10 mouse cellular contexts compared by ENCODE assay signal in the genomic region with DNA sequence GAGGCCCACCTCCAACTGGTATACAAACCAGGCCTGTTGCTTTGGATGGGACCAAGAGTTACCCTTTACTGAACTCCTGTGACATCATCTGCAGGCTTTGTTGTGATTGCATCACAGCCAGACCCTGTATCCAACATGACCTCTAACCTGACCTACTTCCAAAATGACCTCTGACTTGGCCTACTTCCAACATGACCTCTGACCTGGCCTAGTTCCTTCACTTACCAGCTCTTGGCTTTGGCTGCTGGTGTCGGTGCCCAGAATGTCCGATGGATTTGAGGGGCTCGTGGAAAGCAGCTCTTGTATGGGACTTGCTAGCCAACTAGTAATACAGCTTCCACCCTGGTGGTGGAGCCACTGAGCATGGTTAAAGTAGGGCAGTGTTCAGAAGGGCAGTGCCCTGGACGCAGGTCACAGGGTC. TPM values are rescaled to one million over a fixed set of nuclear protein-coding genes. Genes with fewer than 3 reads are reported as not detected.
DNase-seq lines count a peak whose midpoint lies in the region; ATAC-seq and TF ChIP-seq lines count a peak whose summit lies in the region.
"Had no signal": no experiment of that assay in that cellular context is flagged by ENCODE, and none has a peak within 500 bp of the region (broad histone marks: within the 10 kb centered on the region; RNA-seq: fewer than 3 reads in every experiment).

No protein-coding gene starts in this region.

- H3K36me3 ChIP-seq in intestine, postnatal 0 days (ENCODE audit: control insufficient read depth, insufficient read depth), result no peaks in the 10 kb centered on the region
- H3K36me3 ChIP-seq in intestine, embryonic 15.5 days, result no peaks in the 10 kb centered on the region
- peaks cover 27% of the 10 kb centered on the region for H3K36me3 ChIP-seq in E14TG2a.4 (ENCODE audit: insufficient read depth, low read length)
- H3K36me3 ChIP-seq in embryonic facial prominence, embryonic 10.5 days (replicated peaks), result peaks cover 23% of the 10 kb centered on the region

- H3K27me3 ChIP-seq in intestine, postnatal 0 days (replicated peaks; ENCODE audit: control insufficient read depth, insufficient read depth, low read length), result no peaks in the 10 kb centered on the region
- no peaks in the 10 kb centered on the region for H3K27me3 ChIP-seq in intestine, embryonic 15.5 days (replicated peaks)
- no peaks in the 10 kb centered on the region for H3K27me3 ChIP-seq in E14TG2a.4 (ENCODE audit: insufficient read depth, low read length)
- no peaks in the 10 kb centered on the region for H3K27me3 ChIP-seq in embryonic facial prominence, embryonic 10.5 days (replicated peaks; ENCODE audit: low read depth, poor library complexity, severe bottlenecking)
- H3K27me3 ChIP-seq: neural tube, embryonic 13.5 days had no signal

- H3K4me3 ChIP-seq in intestine, postnatal 0 days (ENCODE audit: low read depth, low read length), result no peak overlapping the region
- H3K4me3 ChIP-seq in intestine, embryonic 15.5 days (replicated peaks), result no peak overlapping the region
- H3K4me3 ChIP-seq in E14TG2a.4 (replicated peaks; ENCODE audit: low read length), result no peak overlapping the region
- no peak overlapping the region for H3K4me3 ChIP-seq in embryonic facial prominence, embryonic 10.5 days
- H3K4me3 ChIP-seq: neural tube, embryonic 13.5 days had no signal

- WGBS in intestine, postnatal 0 days, result 81% methylated on average over 4 of the region's 4 CpGs
- 82% methylated on average over 4 of the region's 4 CpGs for WGBS in intestine, embryonic 15.5 days
- 75% methylated on average over 4 of the region's 4 CpGs for WGBS in embryonic facial prominence, embryonic 10.5 days

- no peak for ATAC-seq in intestine, postnatal 0 days
- no peak for ATAC-seq in intestine, embryonic 15.5 days
- no peak for ATAC-seq in erythroid progenitor cell, adult 5-6 weeks (replicated peaks; ENCODE audit: low FRiP score, poor library complexity, severe bottlenecking)
- ATAC-seq: hindbrain, embryonic 16.5 days had no signal

- peak; percentile 59 for DNase-seq in c-Kit-negative CD71-positive TER-119-positive erythroid progenitor cells, embryonic 14.5 days (ENCODE audit: low read depth, low spot score)
- peak; percentile 79 for DNase-seq in lung, postnatal 36 days
- no peak for DNase-seq in ovary, postnatal 10 days (ENCODE audit: low spot score)
- DNase-seq in embryonic facial prominence, embryonic 10.5 days (ENCODE audit: low spot score), result no peak

- H3K9ac ChIP-seq in intestine, postnatal 0 days (ENCODE audit: low read depth, low read length), result no peak overlapping the region
- H3K9ac ChIP-seq in intestine, embryonic 15.5 days, result no peak overlapping the region
- H3K9ac ChIP-seq: neural tube, embryonic 13.5 days had no signal

- H3K9me3 ChIP-seq in intestine, postnatal 0 days (ENCODE audit: control insufficient read depth), result no peaks in the 10 kb centered on the region
- H3K9me3 ChIP-seq in intestine, embryonic 15.5 days, result no peaks in the 10 kb centered on the region
- H3K9me3 ChIP-seq in E14TG2a.4 (ENCODE audit: low read length), result no peaks in the 10 kb centered on the region
- H3K9me3 ChIP-seq in embryonic facial prominence, embryonic 10.5 days, result no peaks in the 10 kb centered on the region
- H3K9me3 ChIP-seq: neural tube, embryonic 13.5 days had no signal

- peak; percentile 57 for TF ChIP-seq CTCF in intestine, postnatal 0 days (IDR thresholded peaks at IDR 0.05; ENCODE audit: low read depth)
- peak; percentile 69 for TF ChIP-seq CTCF in E14TG2a.4 (conservative IDR thresholded peaks at IDR 0.05; ENCODE audit: low read length)

- no peak overlapping the region for H3K27ac ChIP-seq in intestine, postnatal 0 days (ENCODE audit: low read depth, low read length)
- H3K27ac ChIP-seq in intestine, embryonic 15.5 days, result no peak overlapping the region
- no peak overlapping the region for H3K27ac ChIP-seq in embryonic facial prominence, embryonic 10.5 days (replicated peaks)
- H3K27ac ChIP-seq: neural tube, embryonic 13.5 days had no signal

- H3K4me2 ChIP-seq in intestine, postnatal 0 days (replicated peaks; ENCODE audit: low read depth), result no peak overlapping the region
- H3K4me2 ChIP-seq in intestine, embryonic 15.5 days (replicated peaks), result no peak overlapping the region
- H3K4me2 ChIP-seq: neural tube, embryonic 13.5 days had no signal

- H3K4me1 ChIP-seq in intestine, postnatal 0 days (replicated peaks; ENCODE audit: control insufficient read depth, insufficient read depth, low read length), result no peaks in the 10 kb centered on the region
- H3K4me1 ChIP-seq in intestine, embryonic 15.5 days (replicated peaks), result no peaks in the 10 kb centered on the region; the same call in 1 of the 2 replicates
- H3K4me1 ChIP-seq in E14TG2a.4 (replicated peaks; ENCODE audit: low read depth, low read length), result peaks cover 54% of the 10 kb centered on the region
- peaks cover 5% of the 10 kb centered on the region; the same call in 1 of the 2 replicates for H3K4me1 ChIP-seq in embryonic facial prominence, embryonic 10.5 days
- H3K4me1 ChIP-seq: neural tube, embryonic 13.5 days had no signal

RNA-seq across cellular contexts. Expression of a gene that starts 45.5 kb away (rescaled TPM):
- 2.6 and 2.9 TPM in 2 replicates for polyA plus RNA-seq in intestine, postnatal 0 days (2015; fragmentation: Nextera tagmentation; extraction: Ambion mirVana)
- polyA plus RNA-seq in intestine, embryonic 15.5 days (2015; fragmentation: Nextera tagmentation; extraction: Ambion mirVana), result 0.55 and 0.56 TPM in 2 replicates
- 10.1 and 12.6 TPM in 2 replicates for total RNA-seq in erythroid progenitor cell, adult 5-6 weeks (2015; ENCODE audit: low replicate concordance)
- total RNA-seq in erythroid progenitor cell, adult 5-6 weeks (2017; ENCODE audit: low replicate concordance), result 18.6 TPM in 1 of 2 replicates, not detected in the other
- polyA plus RNA-seq in embryonic facial prominence, embryonic 10.5 days (2016; fragmentation: Nextera tagmentation; extraction: Ambion mirVana), result not detected in 2 replicates
- polyA plus RNA-seq: hindbrain, embryonic 16.5 days; neural tube, embryonic 13.5 days had no signal

RNA-seq across cellular contexts. Expression of a gene that starts 55.5 kb away (rescaled TPM):
- 0.26 and 0.41 TPM in 2 replicates for polyA plus RNA-seq in intestine, postnatal 0 days (2015; fragmentation: Nextera tagmentation; extraction: Ambion mirVana)
- 0.77 and 0.96 TPM in 2 replicates for polyA plus RNA-seq in intestine, embryonic 15.5 days (2015; fragmentation: Nextera tagmentation; extraction: Ambion mirVana)
- 0.42 and 1.8 TPM in 2 replicates for total RNA-seq in erythroid progenitor cell, adult 5-6 weeks (2015; ENCODE audit: low replicate concordance)
- 0.61 and 2.6 TPM in 2 replicates for total RNA-seq in erythroid progenitor cell, adult 5-6 weeks (2017; ENCODE audit: low replicate concordance)
- polyA plus RNA-seq in embryonic facial prominence, embryonic 10.5 days (2016; fragmentation: Nextera tagmentation; extraction: Ambion mirVana), result 1.9 and 2.2 TPM in 2 replicates

RNA-seq across cellular contexts. Expression of a gene that starts 58.2 kb away (rescaled TPM):
- 19.9 and 23.2 TPM in 2 replicates for polyA plus RNA-seq in intestine, postnatal 0 days (2015; fragmentation: Nextera tagmentation; extraction: Ambion mirVana)
- 20.3 and 21.7 TPM in 2 replicates for polyA plus RNA-seq in intestine, embryonic 15.5 days (2015; fragmentation: Nextera tagmentation; extraction: Ambion mirVana)
- 26.3 and 28.1 TPM in 2 replicates for total RNA-seq in erythroid progenitor cell, adult 5-6 weeks (2015; ENCODE audit: low replicate concordance)
- total RNA-seq in erythroid progenitor cell, adult 5-6 weeks (2017; ENCODE audit: low replicate concordance), result 14.6 and 20.5 TPM in 2 replicates
- polyA plus RNA-seq in embryonic facial prominence, embryonic 10.5 days (2016; fragmentation: Nextera tagmentation; extraction: Ambion mirVana), result 9.5 and 10.0 TPM in 2 replicates

Comparison
In these comparisons a context has a peak if more than half of its experiments do, and no peak if none do; other contexts are left out.
1. DNase-seq: peak in c-Kit-negative CD71-positive TER-119-positive erythroid progenitor cells, embryonic 14.5 days (single experiment) and lung, postnatal 36 days (single experiment); none in ovary, postnatal 10 days (single experiment) and embryonic facial prominence, embryonic 10.5 days (single experiment).